12 mouse cellular contexts compared by ENCODE assay signal in genomic region chr11:58033635-58034034, GRCm38 (mm10). TPM values are rescaled to one million over a fixed set of nuclear protein-coding genes. Genes with fewer than 3 reads are reported as not detected.
DNase-seq lines count a peak whose midpoint lies in the region; ATAC-seq lines count a peak whose summit lies in the region.
"Had no signal": no experiment of that assay in that cellular context is flagged by ENCODE, and none has a peak within 500 bp of the region (broad histone marks: within the 10 kb centered on the region; RNA-seq: fewer than 3 reads in every experiment).

No protein-coding gene starts in this region.

- H3K9ac ChIP-seq in lung, embryonic 16.5 days (ENCODE audit: low read length) = no peak overlapping the region
- peak overlapping the region; percentile 35; the same call in 1 of the 2 replicates for H3K9ac ChIP-seq in heart, embryonic 14.5 days (ENCODE audit: low read length)

- no peaks in the 10 kb centered on the region for H3K27me3 ChIP-seq in lung, embryonic 16.5 days (ENCODE audit: control insufficient read depth, insufficient read depth, low read depth, low read length)
- H3K27me3 ChIP-seq in heart, embryonic 14.5 days (ENCODE audit: control insufficient read depth, insufficient read depth, low read length) = no peaks in the 10 kb centered on the region

- no peak overlapping the region for H3K4me3 ChIP-seq in lung, embryonic 16.5 days (ENCODE audit: low read length)
- no peak overlapping the region for H3K4me3 ChIP-seq in heart, embryonic 14.5 days (ENCODE audit: control insufficient read depth in 1 of 2, insufficient read depth in 1 of 2, low read depth in 1 of 2, low read length in 2 of 2)

- 54% methylated on average over 3 of the region's 3 CpGs for WGBS in lung, embryonic 16.5 days
- WGBS in heart, embryonic 14.5 days = 25% methylated on average over 3 of the region's 3 CpGs

- 0 out of 2 replicates have a peak overlapping the region, but pooled peaks have one; percentile 8 for H3K27ac ChIP-seq in lung, embryonic 16.5 days (ENCODE audit: low read length)
- H3K27ac ChIP-seq in heart, embryonic 14.5 days (replicated peaks in 1 of 2; ENCODE audit: control insufficient read depth in 1 of 2, insufficient read depth in 1 of 2, low read depth in 2 of 2, low read length in 2 of 2) = peak overlapping the region; percentile 9 to 69; a peak in 3 of 4 replicates

- no peak for DNase-seq in lung, postnatal 25 days (ENCODE audit: low spot score)
- DNase-seq in gastrocnemius, postnatal 10 days = peak; percentile 10
- peak; percentile 24 to 38 for DNase-seq in kidney, postnatal 36 days
- DNase-seq in left cerebral cortex, postnatal 14 days (ENCODE audit: low spot score in 2 of 2) = no peak
- DNase-seq in cerebellum, postnatal 25 days = no peak
- no peak for DNase-seq in layer of hippocampus, postnatal 36 days

- intact Hi-C loops in left cerebral cortex, postnatal 14 days (cut with DNase I) = no loop called here

- H3K36me3 ChIP-seq in lung, embryonic 16.5 days (ENCODE audit: control insufficient read depth, insufficient read depth, low read length) = no peaks in the 10 kb centered on the region
- H3K36me3 ChIP-seq in heart, embryonic 14.5 days (ENCODE audit: control insufficient read depth, insufficient read depth, low read length) = no peaks in the 10 kb centered on the region

- ATAC-seq in lung, embryonic 16.5 days (ENCODE audit: low read depth) = no peak
- ATAC-seq in heart, embryonic 14.5 days (ENCODE audit: insufficient number of reproducible peaks, insufficient read depth, low FRiP score, low read depth) = peak; percentile 66
- ATAC-seq: forebrain, embryonic 16.5 days had no signal

- H3K4me1 ChIP-seq in lung, embryonic 16.5 days (replicated peaks; ENCODE audit: control insufficient read depth, insufficient read depth, low read length) = peaks cover 18% of the 10 kb centered on the region
- peaks cover 20 to 51% of the 10 kb centered on the region in 2 experiments for H3K4me1 ChIP-seq in heart, embryonic 14.5 days (ENCODE audit: control insufficient read depth in 2 of 2, insufficient read depth in 2 of 2, low read length in 2 of 2)

- no peak overlapping the region for H3K4me2 ChIP-seq in lung, embryonic 16.5 days (ENCODE audit: low read depth, low read length)
- peak overlapping the region; percentile 14; the same call in 1 of the 2 replicates for H3K4me2 ChIP-seq in heart, embryonic 14.5 days (ENCODE audit: low read length)

- no peaks in the 10 kb centered on the region for H3K9me3 ChIP-seq in lung, embryonic 16.5 days (ENCODE audit: control insufficient read depth, low read length)
- H3K9me3 ChIP-seq in heart, embryonic 14.5 days (ENCODE audit: control insufficient read depth, low read length) = no peaks in the 10 kb centered on the region

RNA-seq across cellular contexts. Expression of gene Larp1, which starts 24.8 kb away (rescaled TPM):
- polyA plus RNA-seq in lung, embryonic 16.5 days (2015; fragmentation: Nextera tagmentation; extraction: Ambion mirVana) = 15.3 and 16.3 TPM in 2 replicates
- total RNA-seq in gastrocnemius, postnatal 10 days (2021) = 10 to 100 TPM; 78.2 to 88.3 TPM
- 17.8 and 18.4 TPM in 2 replicates for polyA plus RNA-seq in heart, embryonic 14.5 days (2014; fragmentation: Nextera tagmentation; extraction: Ambion mirVana)
- total RNA-seq in left cerebral cortex, postnatal 14 days (2021) = 10 to 100 TPM; 86.2 to 86.3 TPM
- 10 to 100 TPM; 86.2 to 93.8 TPM for total RNA-seq in layer of hippocampus, postnatal 36 days (2021)

RNA-seq across cellular contexts. Expression of gene Gm12248, which starts 59.3 kb away (rescaled TPM):
- not detected in 2 replicates for polyA plus RNA-seq in lung, embryonic 16.5 days (2015; fragmentation: Nextera tagmentation; extraction: Ambion mirVana)
- not detected for total RNA-seq in gastrocnemius, postnatal 10 days (2021)
- polyA plus RNA-seq in heart, embryonic 14.5 days (2014; fragmentation: Nextera tagmentation; extraction: Ambion mirVana) = not detected in 2 replicates
- not detected for total RNA-seq in left cerebral cortex, postnatal 14 days (2021)
- not detected for total RNA-seq in layer of hippocampus, postnatal 36 days (2021)
- total RNA-seq: left cerebral cortex, postnatal 25 days had no signal
- polyA plus RNA-seq: embryonic facial prominence, embryonic 11.5 days; forebrain, embryonic 16.5 days; neural tube, embryonic 11.5 days had no signal

Comparison
In these comparisons a context has a peak if more than half of its experiments do, and no peak if none do; other contexts are left out.
1. DNase-seq: peak in gastrocnemius, postnatal 10 days (single experiment) and kidney, postnatal 36 days (2 of 2); none in lung, postnatal 25 days (single experiment), left cerebral cortex, postnatal 14 days (0 of 2), cerebellum, postnatal 25 days (0 of 2) and layer of hippocampus, postnatal 36 days (0 of 2).